Mouse (Mus musculus): ENCODE measurements at regions not wholly inside any gene's neighbourhood (a gene's known extent, or its start where the extent isn't known, plus 50 kb on each side); places are given as distances from the start of the nearest gene placed in this dataset.
"Not testable (repeated sequence)": the region's sequence is repeated elsewhere in the genome, so short reads cannot be mapped to it uniquely, and the experiment has no call there.

GRCm38 (mm10) chr1:73641456-73641855 is 482.8 kb downstream of the Tns1 start:
- no peak for DNase-seq

GRCm38 (mm10) chr1:73640726-73641451 is 483.4 kb downstream of the Tns1 start:
- no peak for DNase-seq

GRCm38 (mm10) chr1:73635709-73636108 is 488.5 kb downstream of the Tns1 start:
- DNase-seq: no peak

- no peak for DNase-seq
These were observed 489.4 kb downstream of the Tns1 start for GRCm38 (mm10) chr1:73634871-73635270.

- no peak for DNase-seq
These were observed 491.2 kb downstream of the Tns1 start for GRCm38 (mm10) chr1:73633071-73633470.

- DNase-seq: no peak
These were observed 493.9 kb downstream of the Tns1 start for GRCm38 (mm10) chr1:73630363-73630762.

GRCm38 (mm10) chr1:73625365-73625764 is 498.9 kb downstream of the Tns1 start:
- no peak for DNase-seq

GRCm38 (mm10) chr1:73621121-73621520 is 503.1 kb downstream of the Tns1 start:
- not testable (repeated sequence) for DNase-seq

- DNase-seq: peak; percentile 56
These were observed 505.6 kb downstream of the Tns1 start for GRCm38 (mm10) chr1:73618551-73619170.

- no peak for DNase-seq
These were observed 530.4 kb downstream of the Tns1 start for GRCm38 (mm10) chr1:73593653-73594385.

- DNase-seq: no peak
These were observed 532.7 kb downstream of the Tns1 start for GRCm38 (mm10) chr1:73591342-73592099.

GRCm38 (mm10) chr1:73579680-73580079 is 544.6 kb downstream of the Tns1 start:
- DNase-seq: no peak

- DNase-seq: no peak
These were observed 547.2 kb downstream of the Tns1 start for GRCm38 (mm10) chr1:73577019-73577418.

- DNase-seq: no peak
These were observed 548.6 kb downstream of the Tns1 start for GRCm38 (mm10) chr1:73575694-73576093.

- no peak for DNase-seq
These were observed 553.3 kb downstream of the Tns1 start for GRCm38 (mm10) chr1:73570944-73571343.

- DNase-seq: no peak
These were observed 551.1 kb upstream of the Tnp1 start for GRCm38 (mm10) chr1:73566770-73567169.

GRCm38 (mm10) chr1:73560594-73560993 is 544.9 kb upstream of the Tnp1 start:
- no peak for DNase-seq

- DNase-seq: peak; percentile 52
These were observed 532.2 kb upstream of the Tnp1 start for GRCm38 (mm10) chr1:73547877-73548276.

- DNase-seq: no peak
These were observed 529.7 kb upstream of the Tnp1 start for GRCm38 (mm10) chr1:73545401-73545800.

- DNase-seq: no peak
These were observed 525.7 kb upstream of the Tnp1 start for GRCm38 (mm10) chr1:73541371-73541770.

GRCm38 (mm10) chr1:73538420-73538871 is 522.7 kb upstream of the Tnp1 start:
- no peak for DNase-seq

- DNase-seq: no peak
These were observed 520.1 kb upstream of the Tnp1 start for GRCm38 (mm10) chr1:73535726-73536265.

GRCm38 (mm10) chr1:73533526-73533925 is 517.8 kb upstream of the Tnp1 start:
- peak; percentile 31 for DNase-seq
